Mouse (Mus musculus) CD4-positive, CD25-positive, alpha-beta regulatory T cell, adult 2 months (primary cell): ENCODE results near the gene Serpina1b.
"Not testable (repeated sequence)": the region's sequence is repeated elsewhere in the genome, so short reads cannot be mapped to it uniquely, and the experiment has no call there.

Experiments used
- DNase-seq: peaks from one replicate; pipeline ENCODE4 v3.0.0-alpha.2; 2012; ENCODE audit warnings: low read depth, low spot score

Serpina1b gene

DNA sequence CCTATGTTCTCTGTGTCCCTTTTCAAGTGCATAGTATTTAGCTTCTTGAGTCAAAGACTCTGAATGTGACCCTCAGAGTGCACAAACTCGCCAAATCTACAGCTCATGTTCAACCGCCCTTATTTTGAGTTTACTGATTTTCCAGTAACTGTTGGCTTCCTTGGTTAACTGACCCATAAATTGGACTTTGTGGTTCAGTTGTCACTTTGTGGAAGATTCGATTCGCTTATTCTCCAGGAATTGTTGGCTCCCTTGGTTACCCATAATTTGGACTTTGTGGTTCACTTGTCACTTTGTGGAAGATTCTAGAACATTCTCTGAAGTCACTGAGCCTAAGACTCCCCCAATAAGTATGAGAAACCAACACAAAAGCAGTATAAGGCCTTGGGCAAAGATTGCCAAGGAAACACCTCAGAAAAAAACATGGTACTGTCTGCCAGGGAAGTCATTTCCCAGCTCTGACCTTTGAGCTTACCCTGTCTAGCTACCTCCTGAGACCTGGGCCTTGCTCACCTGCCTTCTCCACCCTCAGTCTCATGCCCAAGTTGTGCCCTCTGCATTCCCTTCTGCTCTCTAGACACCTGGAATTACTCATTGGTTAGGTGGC, 129.9 kb downstream of the Serpina1b start:
- no peak for DNase-seq

DNA sequence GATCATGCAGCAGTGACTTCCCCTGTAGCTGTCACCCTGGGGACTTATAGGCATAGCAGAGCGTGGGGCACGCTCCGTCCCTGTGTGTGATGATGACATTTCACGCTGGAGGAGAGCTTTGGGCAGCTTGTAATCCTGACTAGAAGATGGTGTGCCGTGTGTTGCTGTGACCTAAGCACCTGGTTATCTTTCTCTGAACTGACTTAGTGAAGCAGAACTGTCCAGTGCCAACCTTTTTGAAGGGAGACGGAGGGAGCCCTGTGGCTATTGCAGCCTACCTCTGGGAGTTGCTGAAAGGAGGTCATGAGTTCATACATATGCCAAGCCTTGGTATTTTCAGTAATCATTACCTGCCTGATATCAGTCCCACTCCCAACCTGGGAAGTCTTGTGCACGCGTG, 134.7 kb downstream of the Serpina1b start, which contains the start of gene Serpina1f:
Gene Serpina1f, minus strand, starts transcription at position 101 of the 400 bp plus-strand sequence.
- DNase-seq, result no peak

DNA sequence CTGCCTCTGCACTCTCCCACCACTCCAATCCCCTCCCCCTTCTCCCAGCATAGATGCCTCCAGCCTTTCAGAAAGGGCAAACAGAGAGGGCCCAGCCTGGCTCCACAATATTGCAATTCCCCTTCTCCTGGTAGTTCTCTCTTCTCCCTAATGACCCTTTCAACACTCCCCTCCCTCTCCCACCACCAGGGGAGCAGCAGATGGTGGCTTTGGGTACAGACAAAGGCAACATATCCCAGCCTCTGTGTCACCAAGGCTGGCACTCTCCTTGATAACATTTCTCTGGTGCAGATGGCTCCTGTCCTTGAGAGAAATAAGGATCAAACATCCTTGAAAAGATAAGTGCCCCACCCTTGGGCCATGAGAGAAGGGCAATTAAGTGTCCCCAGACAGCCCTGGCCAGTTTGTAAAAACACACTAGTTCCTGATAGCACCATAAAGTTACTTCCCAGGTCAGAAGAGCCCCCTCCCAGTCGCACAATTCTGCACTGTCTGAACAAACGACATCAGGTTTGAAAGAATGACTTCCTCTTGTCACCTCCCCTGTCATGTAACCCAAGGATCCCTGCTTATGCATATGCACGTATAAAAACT, 141.9 kb downstream of the Serpina1b start:
- no peak for DNase-seq

DNA sequence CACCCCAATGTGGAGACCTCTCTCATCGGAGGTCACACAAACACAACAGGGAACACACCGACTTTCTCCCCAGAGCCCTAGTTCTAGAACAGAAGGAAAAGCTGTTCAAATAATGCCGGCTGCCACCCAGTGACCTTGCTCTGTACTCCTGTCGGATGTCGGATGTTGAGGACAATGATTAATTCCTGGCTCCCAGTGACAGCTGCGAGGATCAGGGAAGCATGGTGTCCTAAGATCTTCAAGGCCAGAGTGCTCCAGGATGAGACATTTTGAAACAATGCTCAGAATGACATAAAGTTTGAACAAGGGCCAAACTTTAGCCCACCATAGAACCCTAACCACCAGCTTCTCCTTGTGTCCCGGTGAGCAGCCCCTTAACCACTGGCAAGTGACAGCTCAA, 143.2 kb downstream of the Serpina1b start:
- no peak for DNase-seq

DNA sequence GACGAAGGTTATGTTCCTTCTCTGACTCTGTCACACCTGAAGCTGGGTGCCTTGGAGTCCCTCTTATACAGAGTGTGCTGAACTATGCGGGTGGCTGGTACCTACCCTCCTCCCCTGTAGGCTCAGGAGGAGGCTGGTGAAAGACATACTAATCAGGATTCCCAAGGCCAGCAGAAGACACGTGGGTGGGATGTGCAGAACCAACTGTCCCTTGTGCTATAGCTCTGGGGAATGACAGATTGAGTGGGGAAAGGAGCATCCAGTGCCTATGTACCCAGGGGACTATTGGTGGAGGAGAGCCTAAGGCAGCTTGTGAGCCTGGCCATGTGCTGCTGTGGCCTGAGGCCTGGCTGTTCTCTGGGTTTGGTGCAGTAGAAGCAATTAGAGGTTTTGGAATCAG, 144.1 kb downstream of the Serpina1b start:
- DNase-seq, result no peak

DNA sequence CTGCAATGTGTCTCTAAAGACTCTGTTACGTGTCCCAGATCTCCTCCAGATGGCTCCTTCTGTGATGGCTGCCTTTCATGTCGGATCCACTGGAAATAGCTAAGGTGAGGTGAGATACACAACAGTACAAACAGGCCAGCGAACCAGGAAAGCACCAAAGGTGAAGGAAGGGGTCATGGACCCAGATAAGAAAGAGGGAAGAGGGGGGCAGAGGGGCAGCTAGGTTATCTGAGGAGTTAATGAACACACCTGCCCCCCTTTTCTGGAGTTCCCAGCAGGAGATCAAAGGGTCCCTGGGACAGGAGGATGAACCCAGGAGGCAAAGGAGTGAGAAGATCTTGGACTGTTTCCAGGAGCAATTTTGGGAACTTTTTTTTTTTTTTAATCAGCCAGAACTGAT, 144.8 kb downstream of the Serpina1b start:
- DNase-seq, result no peak

DNA sequence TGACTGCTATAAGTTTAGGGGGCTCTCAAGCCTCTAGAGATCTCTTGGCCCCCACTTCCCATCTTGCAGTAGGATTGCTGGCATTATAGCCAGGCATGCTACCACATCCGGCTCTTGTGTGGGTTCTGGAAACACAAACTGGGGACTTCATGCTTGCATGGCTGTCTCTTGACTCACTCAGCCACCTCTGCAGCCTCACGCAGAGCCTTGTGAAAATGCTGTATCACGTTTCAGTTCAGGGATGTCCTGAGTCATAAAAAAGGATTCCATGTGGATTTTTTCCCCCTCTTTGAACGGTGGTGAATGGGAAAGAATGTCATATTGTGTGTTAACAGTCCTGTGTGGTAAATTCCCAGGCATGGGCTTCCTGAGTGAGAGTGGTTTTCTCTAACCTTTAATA, 146.4 kb downstream of the Serpina1b start:
- no peak for DNase-seq

DNA sequence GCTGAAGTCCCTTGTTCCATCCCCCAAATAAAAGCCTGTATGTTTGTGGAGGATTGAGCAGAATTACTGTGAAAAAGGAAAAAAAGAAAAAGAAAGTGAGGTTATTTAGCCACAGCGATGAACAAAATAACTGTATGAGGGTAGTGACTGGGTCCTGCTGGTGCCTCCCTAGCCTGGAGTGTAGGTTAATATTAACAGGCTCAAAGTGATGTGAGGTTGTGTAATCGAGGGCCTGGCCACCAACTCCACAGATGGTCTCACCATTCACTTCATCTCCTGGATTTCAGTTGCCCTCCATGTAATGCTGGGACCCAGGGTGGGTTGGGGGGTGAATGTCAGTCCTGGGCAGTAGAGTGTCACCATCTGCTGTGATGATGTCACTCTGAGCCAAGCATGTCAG, 148.4 kb downstream of the Serpina1b start:
- no peak for DNase-seq

DNA sequence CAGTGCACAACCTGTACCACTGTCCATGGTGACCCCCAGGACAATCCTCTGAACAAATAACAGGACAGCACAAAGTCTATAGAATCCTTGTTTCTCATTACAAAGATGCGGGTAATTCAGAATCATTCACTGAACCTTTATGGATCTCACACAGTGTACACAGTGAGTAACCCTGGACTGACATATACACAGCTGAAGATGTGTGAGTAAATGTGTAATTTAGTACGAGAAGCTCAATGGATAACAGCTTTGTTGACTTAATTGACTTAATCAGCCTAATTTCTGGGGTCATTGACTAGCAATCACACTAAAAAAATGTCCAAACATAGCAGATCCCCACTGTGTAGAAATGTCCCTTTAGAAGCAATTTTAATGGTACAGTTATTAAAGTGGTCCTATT, 149.0 kb downstream of the Serpina1b start:
- DNase-seq, result no peak

DNA sequence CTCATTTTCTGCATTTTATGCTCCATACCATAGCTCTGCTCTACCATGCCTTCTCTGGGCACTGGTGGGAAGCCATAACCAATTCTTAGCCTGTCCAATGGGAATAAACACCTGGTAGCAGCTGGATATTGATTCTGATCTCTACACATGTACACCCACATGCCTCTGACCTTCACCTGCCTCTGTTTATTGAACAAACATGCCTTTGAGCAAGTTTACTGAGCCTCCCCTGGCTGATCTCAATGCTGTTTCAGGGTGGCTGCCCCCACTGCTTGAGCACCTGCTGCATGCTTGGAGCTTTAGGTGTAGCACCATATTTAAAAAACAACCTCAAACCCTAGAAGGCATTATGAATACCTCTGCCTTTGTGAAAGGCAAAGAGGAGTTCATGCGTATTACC, 150.3 kb downstream of the Serpina1b start:
- not testable (repeated sequence) for DNase-seq
